Mouse (Mus musculus) MEL (cell line): ENCODE measurements around the gene Rhoa. TPM values are rescaled to one million over a fixed set of nuclear protein-coding genes. Genes with fewer than 3 reads are reported as not detected.

Experiments used
- DNase-seq: peaks from one replicate; pipeline ENCODE4 v3.0.0; 2011; ENCODE audit warnings: low read depth, low spot score
- H3K27ac ChIP-seq: 2 replicates; pipeline ENCODE4 v1.5.1; 2012; ENCODE audit warnings: low read depth, mild to moderate bottlenecking, control low read depth, low read length, moderate library complexity; ENCODE audit not compliant: control insufficient read depth
- H3K27me3 ChIP-seq, 2 experiments: fragments of 150-350 bp in 1 of 2; sonication (generic) in 1 of 2; 2 replicates each; pipeline ENCODE4 v1.6.1; 2012; ENCODE audit warnings: low read length in 2 of 2, mild to moderate bottlenecking in 2 of 2, improper control_type of control experiment in 1 of 2, moderate library complexity in 1 of 2; ENCODE audit not compliant: insufficient read depth in 2 of 2, control insufficient read depth in 1 of 2
- H3K36me3 ChIP-seq, 2 experiments: 2 replicates each; pipeline ENCODE4 v1.6.1; 2012 to 2014; ENCODE audit warnings: low read length in 2 of 2, improper control_type of control experiment in 1 of 2, inconsistent platforms in 1 of 2, mild to moderate bottlenecking in 1 of 2; ENCODE audit not compliant: insufficient read depth in 2 of 2, control insufficient read depth in 1 of 2
- H3K4me1 ChIP-seq, 2 experiments: fragments of 150-350 bp in 1 of 2; sonication (generic) in 1 of 2; 2 replicates each; pipeline ENCODE4 v1.6.1; 2012; ENCODE audit warnings: low read length in 2 of 2, improper control_type of control experiment in 1 of 2, mild to moderate bottlenecking in 1 of 2; ENCODE audit not compliant: insufficient read depth in 2 of 2, control insufficient read depth in 1 of 2
- H3K4me3 ChIP-seq, 2 experiments: fragments of 150-350 bp in 1 of 2; sonication (generic) in 1 of 2; 2 replicates each; pipeline ENCODE4 v1.5.1; 2012; ENCODE audit warnings: low read depth in 2 of 2, low read length in 2 of 2, mild to moderate bottlenecking in 2 of 2, moderate library complexity in 2 of 2, control low read depth in 1 of 2, improper control_type of control experiment in 1 of 2; ENCODE audit not compliant: control insufficient read depth in 1 of 2, insufficient read depth in 1 of 2
- H3K79me2 ChIP-seq: 2 replicates; pipeline ENCODE4 v1.6.1; 2012; ENCODE audit warnings: mild to moderate bottlenecking, low read length, moderate library complexity; ENCODE audit not compliant: control insufficient read depth, poor library complexity, insufficient read depth
- H3K9ac ChIP-seq: 2 replicates; pipeline ENCODE4 v1.6.1; 2012; ENCODE audit warnings: low read depth, mild to moderate bottlenecking, control low read depth, low read length, moderate library complexity; ENCODE audit not compliant: control insufficient read depth, poor library complexity, severe bottlenecking
- H3K9me3 ChIP-seq: fragments of 150-350 bp; sonication (generic); replicated peaks from 2 replicates; pipeline ENCODE4 v1.6.1; 2012; ENCODE audit warnings: mild to moderate bottlenecking, low read length, improper control_type of control experiment, moderate library complexity; ENCODE audit not compliant: insufficient read depth
- BHLHE40 ChIP-seq: IDR thresholded peaks from 2 replicates; pipeline ENCODE4 v1.6.1; 2012; ENCODE audit warnings: low read depth, mild to moderate bottlenecking, inconsistent platforms, low read length, improper control_type of control experiment, borderline replicate concordance
- CHD1 ChIP-seq: IDR thresholded peaks from 2 replicates; pipeline ENCODE4 v1.6.1; 2012; ENCODE audit warnings: low read depth, mild to moderate bottlenecking, inconsistent platforms, low read length, improper control_type of control experiment
- CHD2 ChIP-seq: IDR thresholded peaks from 2 replicates; pipeline ENCODE4 v1.6.1; 2011; ENCODE audit warnings: low read length, improper control_type of control experiment
- CTCF ChIP-seq, 3 experiments: IDR thresholded peaks in 2 of 3; conservative IDR thresholded peaks in 1 of 3; 2 replicates each; pipeline ENCODE4 v1.5.1; 2011 to 2012; ENCODE audit warnings: low read length in 3 of 3, low read depth in 2 of 3, mild to moderate bottlenecking in 2 of 3, improper control_type of control experiment in 1 of 3, inconsistent platforms in 1 of 3, mixed read lengths in 1 of 3, moderate library complexity in 1 of 3; ENCODE audit not compliant: control insufficient read depth in 1 of 3, insufficient read depth in 1 of 3, poor library complexity in 1 of 3, severe bottlenecking in 1 of 3
- E2F4 ChIP-seq: IDR thresholded peaks from 2 replicates; pipeline ENCODE4 v1.6.1; 2011; ENCODE audit warnings: low read depth, low read length, improper control_type of control experiment, borderline replicate concordance
- ELF1 ChIP-seq: IDR thresholded peaks from 2 replicates; pipeline ENCODE4 v1.6.1; 2014; ENCODE audit warnings: low read depth, mild to moderate bottlenecking, inconsistent platforms, low read length, improper control_type of control experiment, moderate library complexity
- GATA1 ChIP-seq: IDR thresholded peaks from 2 replicates; pipeline ENCODE4 v1.6.1; 2011; ENCODE audit warnings: low read depth, low read length, improper control_type of control experiment
- HCFC1 ChIP-seq: IDR thresholded peaks from 2 replicates; pipeline ENCODE4 v1.6.1; 2012; ENCODE audit warnings: low read depth, mild to moderate bottlenecking, inconsistent platforms, low read length, improper control_type of control experiment, moderate library complexity
- JUND ChIP-seq: IDR thresholded peaks from 2 replicates; pipeline ENCODE4 v1.6.1; 2011; ENCODE audit warnings: low read depth, mild to moderate bottlenecking, improper control_type of control experiment, low read length
- MAFK ChIP-seq: IDR thresholded peaks from 2 replicates; pipeline ENCODE4 v1.6.1; 2011; ENCODE audit warnings: low read depth, mild to moderate bottlenecking, low read length, improper control_type of control experiment, borderline replicate concordance
- MXI1 ChIP-seq: IDR thresholded peaks from 2 replicates; pipeline ENCODE4 v1.6.1; 2011; ENCODE audit warnings: mild to moderate bottlenecking, low read depth, low read length, improper control_type of control experiment
- MYB ChIP-seq: IDR thresholded peaks from 2 replicates; pipeline ENCODE4 v1.6.1; 2011; ENCODE audit warnings: mild to moderate bottlenecking, low read depth, low read length, improper control_type of control experiment
- NELFE ChIP-seq: IDR thresholded peaks from 2 replicates; pipeline ENCODE4 v1.6.1; 2011; ENCODE audit warnings: low read depth, low read length, improper control_type of control experiment
- NRF1 ChIP-seq: IDR thresholded peaks from 2 replicates; pipeline ENCODE4 v1.6.1; 2014; ENCODE audit warnings: low read depth, mild to moderate bottlenecking, inconsistent platforms, low read length, improper control_type of control experiment, moderate library complexity; ENCODE audit not compliant: poor library complexity, insufficient read depth, severe bottlenecking
- RAD21 ChIP-seq: IDR thresholded peaks from 2 replicates; pipeline ENCODE4 v1.6.1; 2011; ENCODE audit warnings: mild to moderate bottlenecking, low read depth, low read length, improper control_type of control experiment
- SMC3 ChIP-seq: IDR thresholded peaks from 2 replicates; pipeline ENCODE4 v1.6.1; 2011; ENCODE audit warnings: low read depth, low read length, improper control_type of control experiment
- USF1 ChIP-seq: IDR thresholded peaks from 2 replicates; pipeline ENCODE4 v1.6.1; 2014; ENCODE audit warnings: low read depth, mild to moderate bottlenecking, inconsistent platforms, low read length, improper control_type of control experiment, moderate library complexity
- ZMIZ1 ChIP-seq: IDR thresholded peaks from 2 replicates; pipeline ENCODE4 v1.6.1; 2012; ENCODE audit warnings: low read depth, mild to moderate bottlenecking, inconsistent platforms, low read length, improper control_type of control experiment, moderate library complexity
- ZNF384 ChIP-seq: IDR thresholded peaks from 2 replicates; pipeline ENCODE4 v1.6.1; 2012; ENCODE audit warnings: low read depth, mild to moderate bottlenecking, inconsistent platforms, low read length, improper control_type of control experiment
- polyA plus RNA-seq, 2 experiments: library from polyadenylated mRNA; stranded (reverse) in 1 of 2; unstranded in 1 of 2; fragments of >175 nt in 1 of 2; fragments of >200 nt in 1 of 2; gene quantifications; 2 replicates each; pipeline versions ENCODE4 v1.2.1 to v1.2.4; 2012; ENCODE audit warnings: low replicate concordance in 2 of 2, low read depth in 1 of 2; ENCODE audit not compliant: insufficient read length in 2 of 2, insufficient read depth in 1 of 2, missing spikeins in 1 of 2
- total RNA-seq: library from RNA; depleted of rRNA; stranded (reverse); fragments of 300-350 nt; gene quantifications from 2 replicates; pipeline ENCODE4 v1.2.3, GENCODE M21; 2012

Rhoa gene
- total and polyA plus RNA-seq, 3 experiments: 80.9 to 241 TPM; not detected in 1

DNA sequence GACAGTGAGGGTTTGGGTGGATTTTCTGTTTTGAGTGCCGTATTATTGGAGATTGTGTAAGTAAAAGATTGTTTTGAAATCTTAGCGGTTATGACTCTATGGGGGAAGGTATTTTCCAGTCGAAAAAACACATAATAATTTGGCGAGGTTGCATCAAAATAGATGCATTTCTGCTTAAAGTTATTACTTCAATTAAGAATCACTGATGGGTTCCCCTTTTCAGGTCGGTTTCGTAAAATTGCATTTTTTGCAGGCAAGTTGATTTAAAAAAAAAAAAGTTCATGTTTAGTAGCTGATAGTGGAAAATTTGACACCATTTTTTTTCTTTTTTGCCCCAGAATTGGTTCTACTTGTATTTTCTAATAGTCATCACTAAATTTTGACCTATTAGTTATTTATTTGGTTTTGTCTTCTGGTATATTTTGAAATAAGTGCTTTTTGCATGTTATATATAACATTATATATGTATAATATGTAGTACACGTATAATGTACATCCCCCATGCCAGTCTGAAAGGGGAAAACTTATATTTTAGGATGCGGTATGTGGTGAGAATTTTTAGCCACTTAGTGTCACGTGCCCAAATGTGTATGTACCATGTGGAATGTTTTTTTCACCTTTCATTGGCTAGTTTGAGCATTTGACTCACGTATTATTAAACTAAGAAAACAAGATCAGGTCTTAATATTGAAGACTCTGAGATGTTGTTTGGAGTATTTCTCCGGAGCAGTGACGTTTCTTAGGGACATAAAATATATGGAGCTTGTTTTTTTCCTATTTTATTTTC, 1.3 kb downstream of the Rhoa start (continued):
- no peak for TF ChIP-seq JUND
- no peak for TF ChIP-seq MAFK
- TF ChIP-seq E2F4: no peak
- no peak for TF ChIP-seq ELF1
- TF ChIP-seq BHLHE40: peak; percentile 86
- peak; percentile 33 for TF ChIP-seq ZNF384
- TF ChIP-seq ZMIZ1: no peak

DNA sequence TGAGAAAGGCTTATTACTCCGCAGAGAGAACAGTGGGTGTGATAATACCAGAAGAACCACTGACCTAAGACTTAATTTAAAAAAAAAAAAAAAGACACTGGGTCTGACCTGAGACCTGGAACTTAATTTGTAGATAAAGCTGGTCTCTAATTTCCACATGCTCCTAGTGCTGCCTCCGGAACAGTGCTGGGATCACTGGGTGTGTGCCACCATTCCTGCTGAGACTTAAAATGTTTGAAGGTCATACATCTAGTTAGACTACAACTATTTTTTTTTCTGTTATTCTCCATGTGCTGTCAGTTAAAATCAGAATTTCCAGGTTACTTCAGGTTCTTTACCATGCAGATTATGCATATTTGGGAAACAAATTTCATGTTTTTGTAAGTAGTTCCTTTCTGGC, 2.2 kb downstream of the Rhoa start:
- peak overlapping the region; percentile 99 for H3K9ac ChIP-seq
- H3K36me3 ChIP-seq: peaks cover 6 to 50% of the 10 kb centered on the region in 2 experiments
- peaks cover 4 to 21% of the 10 kb centered on the region in 2 experiments; a peak in 3 of 4 replicates for H3K4me1 ChIP-seq
- no peak for DNase-seq
- H3K27me3 ChIP-seq: no peaks in the 10 kb centered on the region
- TF ChIP-seq MYB (no peak), CHD1 (no peak), MXI1 (no peak), ZNF384 (peak; percentile 15; the same call in 1 of the 2 replicates), NELFE (no peak), HCFC1 (no peak), NRF1 (no peak), MAFK (no peak), GATA1 (no peak), USF1 (0 out of 2 replicates have a peak, but pooled peaks have one; percentile 8)
- peak overlapping the region; percentile 47 to 87 for H3K4me3 ChIP-seq
- no peaks in the 10 kb centered on the region for H3K9me3 ChIP-seq
- peaks cover 68% of the 10 kb centered on the region for H3K79me2 ChIP-seq
- no peak overlapping the region for H3K27ac ChIP-seq

DNA sequence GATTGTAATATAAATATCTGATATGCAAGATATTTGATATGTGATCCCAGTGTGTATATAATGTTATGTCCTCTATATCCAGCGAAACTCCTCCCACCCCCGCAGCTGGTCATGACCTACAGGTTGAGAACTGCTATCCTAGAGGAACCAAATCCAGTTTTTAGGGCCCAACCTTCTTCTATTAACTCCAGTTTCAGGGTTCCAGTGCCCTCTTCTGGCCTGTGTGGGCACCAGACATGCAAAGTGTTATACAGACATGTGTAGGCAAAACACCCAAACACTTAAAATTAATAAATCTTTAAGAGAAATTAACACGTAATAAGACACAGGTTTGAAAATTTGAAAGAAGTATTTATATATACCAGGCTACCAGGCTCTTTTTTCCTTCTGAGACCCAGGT, 11.6 kb downstream of the Rhoa start:
- no peak overlapping the region for H3K4me3 ChIP-seq
- peaks cover 15 to 27% of the 10 kb centered on the region in 2 experiments for H3K36me3 ChIP-seq
- no peaks in the 10 kb centered on the region for H3K27me3 ChIP-seq
- peaks cover 65% of the 10 kb centered on the region for H3K79me2 ChIP-seq
- no peak overlapping the region for H3K9ac ChIP-seq
- no peaks in the 10 kb centered on the region; a peak in 1 of 4 replicates for H3K4me1 ChIP-seq
- no peak overlapping the region for H3K27ac ChIP-seq
- no peak for TF ChIP-seq CHD2
- TF ChIP-seq SMC3: peak; percentile 6; the same call in 1 of the 2 replicates
- peak; percentile 6; the same call in 1 of the 2 replicates for TF ChIP-seq RAD21
- TF ChIP-seq MYB: no peak
- TF ChIP-seq CTCF (IDR thresholded peaks at IDR 0.05 in 2 of 3, conservative IDR thresholded peaks at IDR 0.05 in 1 of 3; ENCODE audit: control insufficient read depth in 1 of 3, insufficient read depth in 1 of 3, low read depth in 2 of 3, low read length in 3 of 3, poor library complexity in 1 of 3, severe bottlenecking in 1 of 3): peak; percentile 14 to 47 (median 44); a peak in 5 of 6 replicates
- peak; percentile 41 for DNase-seq
- no peaks in the 10 kb centered on the region for H3K9me3 ChIP-seq
